Mouse (Mus musculus) adrenal gland, adult 18-20 months (tissue): ENCODE measurements around the gene Ensa. TPM values are rescaled to one million over a fixed set of nuclear protein-coding genes. Genes with fewer than 3 reads are reported as not detected.
"Not testable (repeated sequence)": the region's sequence is repeated elsewhere in the genome, so short reads cannot be mapped to it uniquely, and the experiment has no call there.

Experiments used
- DNase-seq, 2 experiments: peaks; one replicate each; pipeline ENCODE4 v3.0.0; 2021 to 2022; ENCODE audit warnings: low spot score in 2 of 2
- long read RNA-seq, 2 experiments: library from polyadenylated mRNA; stranded (forward); transcript quantifications; one replicate each; pipeline ENCODE4 v2.0.0; 2021
- total RNA-seq, 2 experiments: library from RNA; stranded (reverse); gene quantifications; 1 replicate in 1 of 2; 2 replicates in 1 of 2; pipeline ENCODE4 v1.2.3; 2021

Gene Ensa
- 100 to 1,000 TPM in 1 of 2 experiments, 10 to 100 TPM in 1; 92.9 to 105 TPM for total RNA-seq
- long read RNA-seq, experiment 1, transcript Ensa-202 (4 exons, 1,130 nt), result minor isoform, 5 of 90 reads
- long read RNA-seq, experiment 1, transcript Ensa-201 (3 exons, 3,845 nt), result major isoform, 69 of 90 reads
- long read RNA-seq, experiment 1, partial matches to known transcripts, result 0 of 90 reads
- long read RNA-seq, experiment 1, other reads (novel, unspliced or antisense), result 15 of 90 reads
- long read RNA-seq, experiment 2, transcript Ensa-202 (4 exons, 1,130 nt), result minor isoform, 7 of 152 reads
- long read RNA-seq, experiment 2, transcript Ensa-201 (3 exons, 3,845 nt), result major isoform, 99 of 152 reads
- long read RNA-seq, experiment 2, partial matches to known transcripts, result 9 of 152 reads
- long read RNA-seq, experiment 2, other reads (novel, unspliced or antisense), result 36 of 152 reads

GRCm38 (mm10) chr3:95624628-95625503 lies at the start of gene Ensa:
Ensa (plus strand) TSS chr3:95624993.
- DNase-seq, result peak; percentile 89 to 93

- no peak for DNase-seq
These were observed 36.8 kb upstream of the Ensa start for GRCm38 (mm10) chr3:95587754-95588603.

- peak; percentile 77 to 81 for DNase-seq
These were observed 36.1 kb upstream of the Ensa start, which contains the start of gene Golph3l for GRCm38 (mm10) chr3:95588604-95589086. Golph3l (plus strand) TSS chr3:95588934.

DNA sequence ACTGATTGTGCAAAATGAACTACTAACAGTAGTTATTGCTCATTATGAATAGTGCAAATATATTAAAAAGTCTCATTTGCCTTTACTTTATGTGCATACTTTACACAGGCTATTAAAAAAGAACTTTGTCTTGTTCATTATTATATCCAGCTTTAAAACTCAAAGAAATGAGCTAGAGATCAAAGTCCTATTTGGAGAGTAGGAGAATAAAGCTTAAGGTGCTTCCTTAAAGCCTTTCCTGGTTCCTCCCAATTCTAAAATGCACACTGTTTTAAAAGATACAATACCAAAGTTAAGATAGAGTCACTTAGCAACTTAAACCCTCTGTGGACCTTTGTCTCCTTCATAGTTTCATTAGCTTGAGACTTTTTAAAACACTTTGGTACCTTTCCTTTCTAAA lies 26.1 kb upstream of the Ensa start:
- DNase-seq, result no peak

DNA sequence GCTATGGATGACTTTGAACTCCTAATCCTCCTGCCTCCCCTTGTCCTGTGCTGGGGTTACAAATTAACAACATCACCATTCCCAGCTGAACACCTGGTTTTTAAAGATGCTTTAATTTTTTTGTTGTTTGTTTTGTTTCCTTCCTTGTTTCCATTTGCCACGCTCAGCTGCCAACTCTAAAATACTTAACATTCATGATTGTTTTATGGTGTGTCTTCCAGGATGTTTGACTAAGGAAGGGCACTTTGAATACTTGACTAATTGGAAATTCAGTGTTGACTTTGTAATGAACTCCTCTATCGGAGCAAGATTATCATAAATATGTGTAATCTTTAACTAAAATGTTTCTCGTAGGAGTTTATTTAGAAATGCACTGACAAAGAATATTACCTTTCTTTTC lies 23.5 kb upstream of the Ensa start:
- DNase-seq, result no peak

DNA sequence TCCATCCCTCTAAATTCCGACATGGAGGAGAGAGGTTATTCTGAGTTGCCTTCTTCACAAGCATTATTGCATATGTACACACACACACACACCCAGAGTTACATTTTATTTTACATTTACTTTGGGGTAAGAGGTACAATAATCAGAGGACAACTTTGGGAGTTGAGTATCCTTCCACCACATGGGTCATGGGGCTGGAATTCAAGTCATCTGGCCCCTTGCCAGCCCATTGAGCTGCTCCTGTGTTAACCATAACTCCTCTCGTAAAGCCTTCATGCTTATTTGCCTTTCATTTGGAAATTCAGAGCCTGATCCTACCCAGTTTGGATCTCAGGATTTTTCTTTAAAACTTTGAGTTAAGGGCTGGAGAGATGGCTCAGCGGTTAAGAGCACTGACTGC lies 18.7 kb upstream of the Ensa start:
- no peak for DNase-seq

GRCm38 (mm10) chr3:95609195-95609594 lies 15.6 kb upstream of the Ensa start:
- no peak for DNase-seq

DNA sequence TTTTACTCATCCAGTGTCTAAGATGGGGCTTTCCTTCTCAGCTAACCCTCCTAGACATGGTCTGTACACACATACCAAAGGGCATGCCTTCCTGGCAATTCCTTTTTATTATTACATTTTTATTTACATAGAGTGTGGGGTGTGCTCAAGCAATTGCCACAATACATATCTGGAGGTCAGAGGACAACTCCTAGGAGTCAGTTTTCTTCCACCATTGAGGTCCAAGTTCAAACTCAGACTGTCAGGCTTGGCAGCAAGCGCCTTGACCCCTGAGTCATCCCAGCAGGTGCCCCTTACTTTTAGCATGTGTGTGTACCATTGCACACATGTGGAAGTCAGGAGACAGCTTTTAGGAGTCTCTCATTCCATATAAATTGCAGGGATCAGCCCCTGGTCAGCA lies 10.8 kb upstream of the Ensa start:
- no peak for DNase-seq

- no peak for DNase-seq
These were observed 6.3 kb upstream of the Ensa start for GRCm38 (mm10) chr3:95618511-95618910.

DNA sequence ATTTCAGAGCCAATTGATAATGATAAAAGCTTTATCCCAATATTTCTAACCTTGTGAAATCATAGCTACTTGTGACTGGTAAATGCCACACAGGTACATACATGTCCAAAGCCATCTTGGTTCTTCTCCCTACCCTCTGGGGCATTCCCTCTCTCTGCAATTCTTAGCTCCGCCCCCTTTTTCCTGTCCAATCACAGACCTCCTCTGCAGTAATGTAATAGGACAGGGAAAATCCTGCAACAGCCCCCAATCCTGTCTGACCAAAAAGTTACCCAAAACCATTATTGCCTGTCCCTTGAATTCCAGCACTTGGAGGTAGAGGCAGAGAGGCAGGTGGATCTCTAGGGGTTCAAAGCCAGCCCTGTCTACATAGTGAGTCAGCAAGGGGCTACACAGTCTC lies 3.6 kb upstream of the Ensa start:
- no peak for DNase-seq

DNA sequence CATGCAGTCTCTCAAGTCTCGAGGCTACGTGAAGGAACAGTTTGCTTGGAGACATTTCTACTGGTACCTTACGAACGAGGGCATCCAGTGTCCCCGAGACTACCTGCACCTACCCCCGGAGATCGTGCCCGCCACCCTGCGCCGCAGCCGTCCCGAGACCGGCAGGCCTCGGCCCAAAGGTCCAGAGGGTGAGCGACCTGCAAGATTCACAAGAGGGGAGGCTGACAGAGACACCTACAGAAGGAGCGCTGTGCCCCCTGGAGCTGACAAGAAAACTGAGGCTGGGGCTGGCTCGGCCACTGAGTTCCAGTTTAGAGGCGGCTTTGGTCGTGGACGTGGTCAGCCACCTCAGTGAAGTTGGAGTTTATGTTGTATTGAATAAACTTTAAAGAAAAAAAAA lies 2.4 kb upstream of the Ensa start:
- not testable (repeated sequence) for DNase-seq

DNA sequence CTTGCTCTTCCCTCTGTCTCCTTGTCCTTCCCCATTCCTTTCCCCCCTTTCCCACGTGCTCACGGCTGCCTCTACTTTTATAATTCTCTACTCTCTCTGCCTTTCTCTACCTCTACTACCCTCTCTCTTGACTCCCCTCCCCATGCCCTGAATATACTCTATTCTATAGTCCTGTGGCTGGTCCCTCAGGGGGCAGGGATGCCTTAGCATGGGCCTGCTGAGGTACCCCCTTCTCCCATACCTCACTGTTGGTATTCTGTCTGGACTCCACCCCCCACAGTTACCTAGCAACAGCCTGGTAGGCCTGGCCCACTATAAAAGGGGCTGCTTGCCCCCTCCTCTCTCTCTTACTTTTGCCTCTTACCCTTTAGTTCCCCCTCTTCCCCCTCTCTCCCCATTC lies 1.2 kb upstream of the Ensa start:
- DNase-seq, result no peak

DNA sequence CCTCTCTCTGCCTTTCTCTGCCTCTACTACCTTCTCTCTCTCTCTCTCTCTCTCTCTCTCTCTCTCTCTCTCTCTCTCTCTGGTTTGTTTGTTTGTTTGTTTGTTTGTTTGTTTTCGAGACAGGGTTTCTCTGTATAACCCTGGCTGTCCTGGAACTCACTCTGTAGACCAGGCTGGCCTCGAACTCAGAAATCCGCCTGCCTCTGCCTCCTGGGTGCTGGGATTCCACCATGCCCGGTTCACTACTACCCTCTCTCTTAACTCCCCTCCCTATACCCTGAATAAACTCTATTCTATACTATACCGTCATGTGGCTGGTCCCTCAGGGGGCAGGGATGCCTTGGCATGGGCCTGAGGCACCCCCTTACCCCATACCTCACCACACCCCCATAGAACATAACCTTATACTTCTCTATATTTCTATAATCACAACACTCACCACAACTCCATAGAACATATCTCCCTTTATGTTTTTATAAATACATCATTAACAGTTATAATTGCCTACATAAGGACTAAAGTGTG lies 740 bp upstream of the Ensa start:
- DNase-seq, result not testable (repeated sequence)

DNA sequence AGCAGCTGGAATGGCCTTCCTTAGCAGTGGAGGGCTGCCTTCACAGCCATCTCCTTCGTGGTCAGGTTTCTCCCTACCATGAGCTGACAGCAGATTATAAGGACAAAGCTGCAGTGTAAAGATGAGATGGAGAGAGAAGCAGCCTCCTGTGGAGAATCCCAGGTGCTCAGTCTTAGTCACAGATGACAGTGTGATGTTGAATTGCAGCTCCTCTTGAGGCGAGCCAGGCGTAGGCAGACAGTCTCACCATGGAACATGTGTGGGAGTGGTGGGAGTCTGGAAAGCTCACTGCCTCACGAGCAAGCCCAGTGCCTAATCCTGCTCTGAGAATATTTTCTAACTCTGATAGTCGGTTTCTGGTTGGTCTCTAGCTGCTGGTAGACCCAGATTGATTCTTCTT lies 3.0 kb downstream of the Ensa start:
- no peak for DNase-seq

DNA sequence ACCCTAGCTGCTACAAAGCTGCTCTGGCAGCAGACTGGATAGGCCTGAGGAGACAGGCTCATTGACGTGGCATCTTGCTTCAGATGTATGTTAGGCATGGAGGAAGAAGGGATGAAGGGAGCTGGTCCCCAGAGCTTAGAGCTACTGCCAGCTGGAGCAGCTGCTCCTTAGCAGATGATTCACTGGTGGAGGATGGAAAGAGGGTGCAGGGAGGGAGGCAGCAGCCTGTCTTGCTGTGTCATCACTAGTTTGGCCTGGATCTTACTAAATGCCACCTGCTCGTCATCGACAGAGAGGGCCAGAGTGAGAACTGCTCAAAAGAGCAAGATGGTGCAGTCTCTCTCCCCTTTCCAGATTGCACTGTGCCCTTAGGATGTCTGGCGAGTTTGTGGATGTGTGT lies 5.0 kb downstream of the Ensa start:
- DNase-seq, result no peak

DNA sequence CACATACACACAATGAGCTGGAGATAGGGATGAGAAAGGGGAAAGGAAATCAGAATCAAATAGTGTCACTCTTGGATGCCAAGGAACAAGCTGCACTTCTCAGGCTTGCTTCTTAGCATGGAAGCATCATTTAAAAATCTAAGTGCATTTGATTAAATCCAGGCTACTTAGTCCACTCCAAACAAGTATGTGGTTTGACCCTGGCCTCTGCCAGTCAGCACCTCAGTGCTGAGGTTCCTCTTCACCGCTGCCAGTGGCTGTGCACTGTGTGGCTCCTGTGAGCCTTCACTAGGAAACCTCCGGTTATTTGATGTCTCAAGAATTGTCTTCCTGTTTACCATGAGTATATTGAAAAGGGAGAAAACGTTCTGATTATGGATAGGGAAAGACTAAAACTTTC lies 6.1 kb downstream of the Ensa start:
- DNase-seq, result no peak

- DNase-seq, result no peak
These were observed 6.5 kb downstream of the Ensa start for GRCm38 (mm10) chr3:95631304-95631703.

- DNase-seq, result no peak
These were observed 8.1 kb downstream of the Ensa start for GRCm38 (mm10) chr3:95632648-95633588.

- DNase-seq, result no peak
These were observed 10.8 kb downstream of the Ensa start for GRCm38 (mm10) chr3:95635636-95636035.

GRCm38 (mm10) chr3:95636072-95636471 lies 11.3 kb downstream of the Ensa start:
- no peak for DNase-seq
